Mouse (Mus musculus) cerebellum, adult 2 months (tissue): ENCODE measurements around the gene Exosc2.

Source experiments
- CTCF ChIP-seq: fragments of 200-500 bp; IDR thresholded peaks from 2 replicates; pipeline ENCODE4 v1.5.1; 2011; ENCODE audit warnings: low read depth, mild to moderate bottlenecking, control low read depth, low read length, moderate library complexity, borderline replicate concordance; ENCODE audit not compliant: insufficient read depth
- POLR2A ChIP-seq: fragments of 200-500 bp; IDR thresholded peaks from 2 replicates; pipeline ENCODE4 v1.6.1; 2011; ENCODE audit warnings: low read length, control low read depth, borderline replicate concordance; ENCODE audit not compliant: insufficient read depth

DNA sequence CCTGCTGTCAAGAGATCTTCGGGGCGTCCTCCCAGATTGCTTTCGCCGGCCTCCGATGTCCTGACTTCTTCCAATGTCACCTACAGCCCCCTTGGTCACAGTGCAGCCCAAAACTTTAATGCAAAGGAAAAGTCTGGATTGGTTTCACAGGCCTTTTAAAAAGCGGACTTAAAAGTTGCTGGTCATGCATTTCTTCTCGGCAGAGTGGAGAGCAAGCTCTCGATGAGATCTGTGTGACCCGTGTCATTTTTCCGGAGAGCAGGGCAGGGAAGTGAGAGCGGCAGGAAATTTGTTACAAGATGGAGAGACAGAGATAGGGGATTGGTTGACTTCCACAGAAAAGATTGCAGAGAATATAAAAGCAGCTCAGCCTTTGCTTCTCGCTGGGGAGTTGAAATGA, 18.5 kb downstream of the Exosc2 start:
- TF ChIP-seq POLR2A (no peak), CTCF (no peak)
